Mouse (Mus musculus) small intestine, adult 2 months (tissue): ENCODE results near the gene Gm6034.
"Not testable (repeated sequence)": the region's sequence is repeated elsewhere in the genome, so short reads cannot be mapped to it uniquely, and the experiment has no call there.

Experiments used
- CTCF ChIP-seq: fragments of 200-500 bp; IDR thresholded peaks from 2 replicates; pipeline ENCODE4 v1.5.1; 2012; ENCODE audit warnings: low read depth, mild to moderate bottlenecking, control low read depth, inconsistent platforms, low read length, moderate library complexity, mixed read lengths; ENCODE audit not compliant: insufficient replicate concordance, insufficient read length; ENCODE audit errors: extremely low read depth
- POLR2A ChIP-seq: fragments of 200-500 bp; IDR thresholded peaks from 2 replicates; pipeline ENCODE4 v1.6.1; 2012; ENCODE audit warnings: low read depth, mild to moderate bottlenecking, control low read depth, inconsistent platforms, low read length, moderate library complexity

- TF ChIP-seq POLR2A, CTCF: not testable (repeated sequence)
Observed at GRCm38 (mm10) chr17:36091933-36092332, 49.2 kb downstream of the Gm6034 start.
